17 mouse cellular contexts compared by ENCODE assay signal in the genomic region with DNA sequence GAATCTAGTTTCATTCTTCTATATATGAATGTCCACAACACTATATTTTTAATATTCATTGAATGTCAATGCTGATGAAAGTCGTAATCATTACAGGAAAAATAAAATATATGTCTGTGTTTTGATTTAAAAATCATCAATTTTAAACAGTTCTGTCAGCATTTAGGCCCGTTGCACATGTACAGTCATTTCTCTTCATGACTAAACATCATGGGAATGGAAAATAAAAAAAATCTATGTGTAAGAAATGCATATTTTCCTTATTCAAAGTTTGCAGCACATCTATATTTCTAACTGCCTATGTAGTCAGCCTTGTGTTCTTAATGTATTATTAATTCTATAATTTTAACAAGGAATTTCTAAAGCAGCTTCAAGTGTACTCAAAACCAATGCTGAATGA.
"Had no signal": no experiment of that assay in that cellular context is flagged by ENCODE, and none has a peak within 500 bp of the region (broad histone marks: within the 10 kb centered on the region; RNA-seq: fewer than 3 reads in every experiment).

No protein-coding gene starts in this region.

- H3K9me3 ChIP-seq: neural tube, embryonic 12.5 days; neural tube, embryonic 13.5 days; neural tube, embryonic 15.5 days; stomach, embryonic 15.5 days had no signal

- H3K36me3 ChIP-seq: neural tube, embryonic 12.5 days; neural tube, embryonic 13.5 days; neural tube, embryonic 15.5 days; stomach, embryonic 15.5 days had no signal

- DNase-seq: retina, postnatal 1 day; right cerebral cortex, adult 18-20 months; right cerebral cortex, postnatal 14 days; right cerebral cortex, postnatal 25 days; right cerebral cortex, postnatal 4 days; spleen, adult 18-20 months; thymus, adult 18-20 months; thymus, adult 2 months; thymus, postnatal 14 days; thymus, postnatal 25 days; thymus, postnatal 36 days; thymus, postnatal 4 days had no signal

- H3K27me3 ChIP-seq: neural tube, embryonic 12.5 days; neural tube, embryonic 13.5 days; neural tube, embryonic 15.5 days; stomach, embryonic 15.5 days had no signal

- H3K9ac ChIP-seq: neural tube, embryonic 12.5 days; neural tube, embryonic 13.5 days; neural tube, embryonic 15.5 days; stomach, embryonic 15.5 days had no signal

- H3K27ac ChIP-seq: neural tube, embryonic 12.5 days; neural tube, embryonic 13.5 days; neural tube, embryonic 15.5 days; stomach, embryonic 15.5 days; stomach, postnatal 0 days had no signal

- H3K4me3 ChIP-seq: neural tube, embryonic 12.5 days; neural tube, embryonic 13.5 days; neural tube, embryonic 15.5 days; stomach, embryonic 15.5 days had no signal

- H3K4me2 ChIP-seq: neural tube, embryonic 12.5 days; neural tube, embryonic 13.5 days; neural tube, embryonic 15.5 days; stomach, embryonic 15.5 days had no signal

- H3K4me1 ChIP-seq: stomach, embryonic 15.5 days had no signal
